Mouse (Mus musculus): ENCODE results near the gene Hspa12a.

Hspa12a gene

DNA sequence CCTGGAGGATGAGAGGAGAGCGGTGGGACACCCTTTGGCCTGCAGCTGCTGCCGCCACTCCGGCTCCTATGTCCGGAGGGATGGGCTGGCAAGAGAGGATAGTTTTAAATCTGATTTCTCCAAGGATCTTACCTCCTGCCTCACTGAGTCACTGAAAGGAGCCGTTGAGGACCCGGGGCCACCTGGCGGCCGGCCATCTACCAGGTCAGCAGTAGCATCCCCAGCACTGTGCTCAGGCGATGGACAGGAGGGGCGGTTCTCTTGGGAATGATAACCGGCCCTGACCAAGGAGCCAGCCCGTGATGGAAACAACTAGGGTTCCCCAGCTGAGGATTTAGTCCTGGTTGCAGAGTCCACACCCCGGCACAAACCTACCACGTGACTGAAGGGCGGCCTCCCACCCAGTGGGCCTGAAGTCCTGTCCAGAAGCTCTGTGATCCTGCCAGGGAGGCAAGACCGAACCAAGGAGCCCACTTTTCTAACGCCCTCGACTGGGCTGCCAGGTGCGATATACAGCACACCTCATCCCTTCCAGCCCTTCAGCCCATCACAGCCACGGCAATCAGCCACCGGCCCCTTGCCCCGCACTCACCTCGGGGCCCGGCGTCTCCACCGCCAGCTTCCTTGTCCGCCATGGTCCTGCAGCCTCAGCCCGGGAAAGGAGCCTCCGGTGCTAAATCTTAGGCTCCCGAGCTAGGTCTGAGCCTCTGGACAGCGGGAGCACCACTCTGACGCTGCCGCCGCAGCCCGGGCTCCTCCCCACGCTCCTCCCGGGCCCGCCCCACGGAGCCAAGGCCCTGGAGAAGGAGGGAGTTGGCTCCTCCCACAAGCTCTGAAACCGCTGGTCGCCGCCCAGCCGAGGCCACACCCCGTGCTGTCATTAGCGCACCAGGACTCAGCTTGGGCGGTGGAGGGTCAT, 82.9 kb downstream of the Hspa12a start:
- DNase-seq (ENCODE audit: extremely low read depth, low read depth, low spot score), result no peak

DNA sequence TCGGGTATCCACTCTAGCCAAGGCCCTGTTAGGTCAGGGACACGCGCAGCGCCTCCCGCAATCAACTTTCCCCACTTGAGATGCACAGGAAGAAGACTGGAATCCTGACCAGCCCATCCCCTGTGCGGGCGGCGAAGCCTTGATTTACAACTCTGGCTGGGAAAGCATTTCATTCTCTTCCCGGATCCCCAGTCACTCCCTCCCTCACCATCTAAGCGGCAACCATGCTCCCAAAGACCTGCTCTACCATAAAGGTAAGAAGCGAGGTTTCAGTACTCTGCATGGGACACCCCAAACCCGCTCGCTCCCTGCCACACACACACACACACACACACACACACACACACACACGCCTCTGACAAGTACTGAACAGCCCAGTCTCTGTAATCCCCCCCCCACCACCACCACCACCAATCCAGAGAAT, 83.6 kb downstream of the Hspa12a start:
- no peak for DNase-seq (ENCODE audit: extremely low read depth, low read depth, low spot score)

DNA sequence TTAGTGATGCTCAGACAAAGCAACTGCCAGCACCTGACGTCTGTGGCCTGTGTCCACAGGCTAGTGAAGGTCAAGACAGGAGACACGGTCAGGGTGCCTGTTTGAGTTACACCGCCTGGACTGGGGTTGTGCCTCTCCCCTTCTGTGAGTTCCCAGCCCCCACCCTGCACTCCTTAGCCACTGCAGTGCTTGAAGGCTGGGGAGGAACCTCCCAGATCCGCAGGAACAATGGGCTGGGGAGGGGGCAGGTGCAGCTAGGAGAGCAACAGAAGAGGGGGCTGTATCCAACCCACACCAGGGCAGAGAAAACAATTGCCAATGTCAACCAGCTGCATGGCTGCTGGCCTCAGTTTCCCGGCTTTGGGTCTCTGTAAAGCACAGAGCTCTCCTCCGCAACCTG, 84.1 kb downstream of the Hspa12a start:
- no peak for DNase-seq (ENCODE audit: extremely low read depth, low read depth, low spot score)

DNA sequence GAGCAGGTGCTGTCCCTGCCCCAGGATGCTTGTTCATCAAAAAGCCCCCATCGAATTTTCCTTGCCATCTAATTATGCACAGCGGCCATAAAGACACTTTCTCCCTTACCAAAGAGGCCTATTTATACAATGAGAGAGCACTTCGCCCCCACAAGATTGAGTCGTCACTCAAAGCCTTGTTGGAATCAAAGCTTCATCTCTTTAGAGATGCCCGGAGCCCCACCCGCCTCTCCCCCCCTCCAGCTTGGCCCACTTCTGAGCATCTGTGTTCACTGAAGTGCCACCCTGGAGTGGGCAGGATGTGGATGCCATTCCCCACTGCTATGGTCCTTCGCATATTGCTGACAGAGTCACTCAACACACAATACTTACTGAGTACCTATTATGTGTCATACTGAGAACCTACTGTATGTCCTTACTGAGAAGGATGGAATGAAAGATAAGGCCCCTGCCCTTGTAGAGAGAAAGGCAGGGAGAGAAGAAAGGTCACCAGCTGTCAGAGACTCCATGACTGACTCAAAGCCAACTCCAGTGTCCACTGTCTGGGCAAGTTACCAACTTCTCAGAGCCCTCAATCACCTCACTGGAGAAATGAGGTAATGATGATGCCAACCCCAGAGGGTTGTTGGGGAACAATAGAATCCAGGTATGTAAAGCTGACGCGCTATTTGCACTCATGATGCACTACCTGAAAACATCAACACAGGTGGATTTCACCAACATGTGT, 87.2 kb downstream of the Hspa12a start:
- DNase-seq (ENCODE audit: extremely low read depth, low read depth, low spot score), result no peak

DNA sequence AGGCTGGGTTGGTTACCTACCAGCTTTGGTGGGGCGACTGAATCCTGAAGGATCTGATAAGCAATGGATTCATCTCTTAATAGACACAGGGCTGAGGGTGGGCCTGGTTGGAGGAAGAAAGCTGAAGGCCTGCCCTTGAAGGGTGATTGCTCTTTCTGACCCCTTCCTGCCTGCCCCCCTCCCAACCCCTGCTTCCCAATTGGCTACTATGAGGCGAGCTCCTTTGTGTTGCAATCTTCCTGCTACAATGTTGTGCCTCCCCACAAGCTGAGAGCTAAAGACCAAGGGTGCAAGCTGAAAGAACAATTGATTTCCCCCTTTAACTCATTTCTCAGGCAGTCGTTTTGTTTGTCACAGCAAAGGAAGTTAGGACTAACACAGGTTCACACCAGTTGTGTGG, 88.6 kb downstream of the Hspa12a start:
- no peak for DNase-seq (ENCODE audit: extremely low read depth, low read depth, low spot score)

DNA sequence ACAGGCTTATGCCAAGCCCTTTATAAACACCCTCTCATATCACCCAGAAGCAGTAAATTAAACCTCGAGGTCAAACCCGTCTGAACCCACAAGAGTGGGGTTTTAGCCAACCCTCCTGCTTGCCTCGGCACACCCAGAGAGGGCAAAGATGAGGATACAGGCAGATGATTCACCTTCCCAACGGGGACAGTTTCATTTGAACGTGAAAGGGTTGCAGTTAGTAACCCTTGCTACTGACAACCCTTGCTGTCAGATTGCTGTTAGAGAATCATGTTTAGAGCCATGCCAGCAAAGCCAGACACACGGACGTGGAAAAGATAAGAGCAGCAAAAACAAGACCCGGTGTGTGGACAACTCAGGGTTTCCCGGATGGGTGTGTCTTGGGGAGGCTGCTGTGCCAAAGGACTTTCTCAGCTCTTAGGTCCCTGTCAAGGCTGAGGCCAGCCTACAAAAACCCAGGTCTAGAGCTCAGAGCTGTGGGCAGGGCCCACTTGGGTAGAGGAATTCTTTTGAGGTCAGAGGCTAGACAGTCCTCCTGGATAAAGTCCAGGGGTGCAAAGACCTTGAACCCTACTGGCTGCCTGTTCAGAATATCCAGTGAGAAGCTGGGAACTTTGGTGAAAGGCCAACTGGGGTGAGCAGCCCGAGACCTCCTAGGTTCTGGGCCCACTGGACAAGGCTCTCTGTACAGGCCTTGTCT, 90.3 kb downstream of the Hspa12a start:
- DNase-seq (ENCODE audit: extremely low read depth, low read depth, low spot score), result no peak

DNA sequence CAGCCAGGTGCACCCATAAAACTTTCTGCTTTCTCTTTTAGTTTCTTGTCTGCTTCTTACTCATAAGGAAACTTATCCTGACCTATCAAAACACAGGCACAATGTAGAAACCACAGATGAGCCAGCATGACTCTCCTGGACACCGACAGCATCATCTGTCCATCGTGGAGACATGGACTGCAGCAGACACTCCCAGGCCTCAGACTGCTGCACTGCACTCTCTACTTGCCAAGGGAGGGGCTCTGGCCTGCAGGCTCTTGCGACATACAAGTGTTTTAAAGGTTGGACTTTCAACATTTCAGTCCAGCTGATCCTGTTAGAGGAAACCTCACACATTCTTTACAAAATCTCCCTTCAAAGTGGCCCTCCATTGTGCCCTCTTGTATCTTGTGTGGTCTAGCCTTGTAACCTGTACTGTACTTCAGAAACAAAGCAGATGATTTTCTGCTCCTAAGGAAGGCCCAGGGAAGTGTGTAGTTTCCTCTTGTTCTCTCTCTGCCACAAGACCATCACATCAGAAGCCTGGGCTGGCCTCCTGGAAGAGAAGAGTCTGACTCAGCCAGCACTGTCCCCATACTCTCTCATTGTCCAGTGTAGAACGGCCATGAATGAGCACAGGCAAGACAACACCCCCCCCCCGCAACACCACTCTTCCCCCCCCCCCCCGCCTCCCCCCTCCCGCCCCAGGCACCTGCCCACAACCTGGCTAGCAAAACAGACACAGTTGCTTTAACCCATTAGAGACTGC, 92.6 kb downstream of the Hspa12a start:
- DNase-seq (ENCODE audit: extremely low read depth, low read depth, low spot score), result no peak

DNA sequence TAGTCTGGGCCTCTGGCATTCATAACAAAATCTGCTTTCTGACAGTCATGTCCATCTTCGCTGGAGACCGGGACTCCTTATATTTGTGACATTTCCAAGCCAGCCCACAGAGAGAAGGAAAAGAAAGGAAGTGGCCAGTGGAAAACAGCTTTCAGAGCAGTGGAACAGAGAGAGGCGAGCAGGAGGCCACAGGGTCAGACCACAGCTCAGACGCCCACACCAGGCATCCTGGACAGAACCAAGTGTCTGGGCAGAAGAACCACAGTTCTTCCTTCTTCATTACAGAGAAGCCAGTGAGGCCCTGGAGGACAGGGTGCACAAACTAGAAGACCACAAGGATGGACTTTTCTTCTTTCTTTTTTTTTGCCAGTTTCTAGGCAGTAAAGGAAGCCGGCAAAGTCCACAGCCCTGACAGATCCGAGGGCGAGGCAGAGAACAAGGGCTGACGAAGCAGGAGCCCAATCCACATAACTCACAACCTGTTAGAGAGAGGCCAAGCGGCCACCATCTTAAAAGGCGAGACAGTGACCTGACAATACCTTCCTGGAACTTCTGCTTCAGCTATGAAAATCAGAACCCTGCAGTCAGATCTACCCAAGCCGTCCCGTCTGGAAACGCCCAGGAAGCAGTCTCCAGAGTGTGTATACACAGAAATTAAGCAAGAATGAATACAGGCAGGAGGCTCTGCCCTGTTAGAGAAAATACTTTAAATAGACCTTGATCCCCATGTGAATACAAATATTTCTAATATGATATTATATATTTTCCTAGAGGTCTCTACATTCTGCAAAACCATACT, 93.9 kb downstream of the Hspa12a start:
- no peak for DNase-seq (ENCODE audit: extremely low read depth, low read depth, low spot score)

DNA sequence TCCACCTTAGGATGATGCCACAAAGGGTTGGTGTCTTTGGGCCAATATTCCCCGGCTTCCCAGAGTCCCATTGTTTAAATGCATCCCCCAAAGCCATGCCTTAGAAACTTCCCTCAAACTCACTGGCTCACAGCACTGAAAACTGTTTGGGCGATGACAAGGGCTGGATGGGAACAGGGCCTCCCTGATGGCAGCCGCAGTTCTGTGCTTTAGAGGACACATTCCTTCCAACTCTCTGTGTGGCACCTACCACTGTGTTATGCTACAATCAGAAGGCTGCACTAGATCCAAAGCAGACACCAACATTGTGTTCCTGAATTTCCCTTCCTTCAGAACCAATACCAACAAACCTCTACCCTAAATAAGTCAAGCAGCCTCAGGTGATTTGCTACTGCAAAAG, 99.8 kb downstream of the Hspa12a start:
- no peak for DNase-seq (ENCODE audit: extremely low read depth, low read depth, low spot score)

DNA sequence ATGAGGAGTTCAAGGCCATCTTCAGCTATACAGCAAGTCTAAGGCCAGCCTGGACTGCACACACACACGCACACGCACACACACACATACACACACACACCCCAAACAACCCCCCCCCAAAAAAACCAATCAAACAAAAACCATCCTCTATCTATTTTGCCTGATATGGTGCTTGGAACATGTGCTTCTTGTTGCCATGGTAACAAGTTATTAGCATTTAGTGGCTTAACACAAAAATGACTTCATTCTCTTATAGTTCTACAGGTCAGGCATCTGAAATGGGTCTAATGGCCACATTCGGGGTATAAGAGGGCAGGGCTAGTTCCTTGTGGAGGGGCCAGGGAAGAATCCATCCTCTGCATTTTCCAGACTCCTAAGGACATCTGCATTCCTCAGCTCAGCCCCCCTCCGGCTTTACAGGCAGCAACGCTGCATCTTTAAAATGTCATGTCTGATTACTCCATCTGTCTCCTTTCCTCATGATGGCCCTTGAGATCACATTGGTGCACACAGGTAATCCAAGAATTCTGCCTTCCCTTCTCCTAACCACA, 102.7 kb downstream of the Hspa12a start:
- no peak for DNase-seq (ENCODE audit: extremely low read depth, low read depth, low spot score)

DNA sequence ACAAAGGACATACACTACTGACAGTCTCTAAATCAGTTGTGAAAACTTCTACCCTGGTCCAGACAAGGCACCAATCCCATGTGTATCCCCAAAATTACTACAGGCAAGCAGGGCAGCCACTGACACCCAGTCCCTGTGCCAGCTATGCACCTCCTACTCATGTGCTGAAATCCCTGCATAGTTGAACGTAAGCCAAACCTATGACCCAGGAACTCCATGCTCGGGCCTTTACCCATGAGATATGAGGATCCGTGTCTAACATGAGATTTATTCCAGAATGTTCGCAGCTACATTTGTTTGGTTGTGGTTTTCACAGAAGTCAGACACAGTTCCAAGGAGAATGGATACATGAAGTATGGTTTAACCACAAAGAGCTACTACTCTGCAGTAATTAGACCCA, 103.6 kb downstream of the Hspa12a start:
- no peak for DNase-seq (ENCODE audit: extremely low read depth, low read depth, low spot score)

DNA sequence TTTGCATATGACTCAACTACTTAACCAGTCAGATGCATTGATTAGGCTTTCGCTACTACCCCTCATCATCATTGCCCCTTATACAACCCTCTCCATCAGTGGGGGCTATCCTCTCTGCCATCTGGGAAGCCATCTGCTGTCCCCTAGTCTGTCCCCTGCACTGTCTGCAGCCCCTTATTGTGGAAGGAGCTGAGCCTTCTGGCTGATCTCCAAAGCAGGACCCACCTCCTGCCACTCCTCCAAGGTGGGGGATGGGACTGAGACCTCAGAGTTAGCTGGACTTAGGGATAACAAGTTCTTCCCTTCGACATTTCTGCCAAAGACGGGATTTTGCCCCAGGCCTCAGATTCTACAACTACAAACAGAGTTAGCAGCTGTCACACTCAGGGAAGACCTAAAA, 104.1 kb downstream of the Hspa12a start:
- DNase-seq (ENCODE audit: extremely low read depth, low read depth, low spot score), result no peak

DNA sequence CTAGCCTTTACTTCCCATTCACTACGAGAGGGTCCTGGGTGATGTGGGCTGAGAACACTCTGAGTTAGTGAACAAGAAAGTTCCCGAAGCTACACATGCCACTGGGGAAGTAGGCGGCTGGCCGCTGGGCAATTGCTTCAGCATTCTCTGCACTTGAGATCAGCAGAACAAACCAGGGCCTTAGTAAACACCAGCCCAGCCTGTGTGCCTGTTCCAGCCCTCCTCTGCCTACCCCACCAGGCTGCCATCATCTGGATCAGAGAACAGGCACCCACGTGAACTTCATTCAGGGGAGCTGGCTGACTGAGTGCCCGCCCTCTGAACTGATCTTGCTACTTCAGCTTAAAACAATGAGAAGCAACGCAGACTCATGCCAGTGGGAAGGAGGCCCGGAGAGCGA, 104.7 kb downstream of the Hspa12a start:
- DNase-seq (ENCODE audit: extremely low read depth, low read depth, low spot score), result no peak

DNA sequence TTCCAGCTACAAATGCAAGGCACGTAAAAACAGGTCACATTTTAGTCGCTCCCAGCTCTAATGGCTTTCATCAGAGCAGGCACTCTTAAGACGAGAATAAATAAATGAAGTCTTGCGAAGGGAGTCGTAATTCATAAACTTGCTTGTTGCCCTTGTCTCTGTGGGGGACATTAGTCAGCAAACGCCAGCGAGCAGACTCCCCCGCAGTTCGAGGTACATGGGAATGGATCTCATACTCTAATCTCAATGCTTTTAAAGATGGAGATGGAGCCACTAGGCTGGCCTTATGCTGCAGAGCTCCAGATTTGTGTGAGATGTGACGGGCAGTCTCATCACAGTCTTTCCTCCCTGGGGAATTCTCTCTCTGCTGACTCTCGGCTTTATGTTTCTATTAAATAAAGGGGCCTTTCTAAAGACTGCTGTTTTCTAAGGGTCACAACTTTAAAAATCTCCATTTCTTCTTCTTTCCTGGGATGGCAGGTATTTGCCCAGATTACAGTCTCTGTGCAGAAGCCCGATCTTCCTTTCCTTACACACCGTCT, 109.7 kb downstream of the Hspa12a start:
- DNase-seq (ENCODE audit: extremely low read depth, low read depth, low spot score), result peak; percentile 30

DNA sequence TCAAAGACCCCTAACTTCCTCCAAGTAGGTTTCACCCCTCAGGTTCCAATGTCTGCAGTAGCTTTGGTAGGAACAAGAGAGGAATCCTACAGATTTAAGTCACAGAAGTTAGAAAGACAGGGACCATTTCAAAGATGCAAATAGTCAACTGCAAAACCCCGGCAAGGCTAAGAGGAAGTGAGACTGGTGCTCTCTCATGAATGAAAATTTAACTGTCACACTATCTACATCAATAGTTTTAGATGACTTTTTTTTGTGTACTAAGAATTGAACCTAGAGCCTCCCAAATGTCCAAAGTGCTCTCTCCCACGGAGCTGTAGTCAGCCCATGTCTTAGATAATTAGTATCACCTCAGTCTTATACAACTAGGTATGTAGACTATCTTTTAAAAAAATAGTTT, 110.5 kb downstream of the Hspa12a start:
- no peak for DNase-seq (ENCODE audit: extremely low read depth, low read depth, low spot score)

DNA sequence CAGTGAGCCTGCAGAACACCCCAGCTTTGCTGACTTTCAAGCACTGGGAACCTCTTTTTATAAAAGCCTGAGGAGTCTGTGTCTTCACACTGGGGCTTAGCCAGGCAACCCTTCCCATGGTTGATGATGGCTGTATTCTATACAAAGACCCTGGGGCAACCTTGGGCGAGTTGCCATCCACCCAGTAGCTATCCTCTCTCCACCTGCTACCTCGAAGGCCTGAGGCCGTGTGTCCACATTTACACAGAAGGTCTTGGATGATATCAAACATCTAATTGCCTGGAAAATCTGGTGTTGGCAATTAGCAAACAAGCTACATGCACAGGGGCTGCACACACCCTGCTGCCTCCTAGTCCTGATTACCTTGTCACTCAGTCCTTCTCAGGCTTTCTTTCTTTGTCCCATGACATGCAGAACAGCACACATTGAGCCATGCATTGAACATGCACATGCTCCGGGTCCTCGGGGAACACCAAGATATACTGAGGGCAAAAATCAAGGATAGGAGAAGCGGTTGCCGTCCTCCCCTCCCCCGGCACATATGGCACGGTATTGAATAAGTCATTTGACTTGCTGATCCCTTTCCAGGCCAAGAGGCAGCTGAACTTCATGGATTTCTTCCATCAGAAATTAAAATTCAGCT, 112.1 kb downstream of the Hspa12a start:
- DNase-seq (ENCODE audit: extremely low read depth, low read depth, low spot score), result no peak

DNA sequence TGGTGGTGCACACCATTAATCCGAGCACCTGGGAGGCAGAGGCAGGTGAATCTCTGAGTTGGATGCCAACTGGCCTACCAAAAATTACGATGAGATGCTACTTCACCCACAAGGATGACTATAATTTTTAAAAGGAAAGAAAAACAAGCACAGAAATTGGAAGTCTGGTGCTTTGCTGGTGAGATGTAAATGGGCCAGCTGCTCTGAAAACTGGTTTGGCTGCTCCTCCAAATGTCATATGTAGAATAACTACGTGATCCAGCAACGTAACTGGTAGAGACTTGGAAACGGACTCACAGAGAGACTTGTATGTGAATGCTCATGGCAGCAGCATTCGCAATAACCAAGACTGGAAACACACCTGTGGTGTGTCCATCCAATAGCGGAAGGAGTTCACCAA, 113.3 kb downstream of the Hspa12a start:
- DNase-seq (ENCODE audit: extremely low read depth, low read depth, low spot score), result no peak

DNA sequence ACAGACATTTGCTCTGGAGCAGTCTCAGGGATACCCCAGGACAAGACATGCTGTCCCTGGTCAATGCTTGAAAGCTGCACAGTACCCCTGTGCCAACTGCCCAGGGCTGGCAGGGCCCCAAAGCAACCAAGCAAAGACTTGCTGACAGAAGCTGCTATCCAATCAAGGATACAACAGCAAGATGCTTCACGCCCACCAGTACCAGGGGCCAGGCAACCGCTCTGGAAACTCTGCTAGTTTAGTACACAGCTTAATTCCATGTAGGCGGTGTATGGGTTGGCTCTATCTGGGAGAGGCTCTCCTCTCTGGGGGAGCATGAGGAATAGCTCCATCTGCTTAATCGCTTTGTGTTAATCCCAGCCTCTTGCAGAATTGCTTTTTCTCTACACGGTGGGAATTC, 113.9 kb downstream of the Hspa12a start:
- DNase-seq (ENCODE audit: extremely low read depth, low read depth, low spot score), result no peak

DNA sequence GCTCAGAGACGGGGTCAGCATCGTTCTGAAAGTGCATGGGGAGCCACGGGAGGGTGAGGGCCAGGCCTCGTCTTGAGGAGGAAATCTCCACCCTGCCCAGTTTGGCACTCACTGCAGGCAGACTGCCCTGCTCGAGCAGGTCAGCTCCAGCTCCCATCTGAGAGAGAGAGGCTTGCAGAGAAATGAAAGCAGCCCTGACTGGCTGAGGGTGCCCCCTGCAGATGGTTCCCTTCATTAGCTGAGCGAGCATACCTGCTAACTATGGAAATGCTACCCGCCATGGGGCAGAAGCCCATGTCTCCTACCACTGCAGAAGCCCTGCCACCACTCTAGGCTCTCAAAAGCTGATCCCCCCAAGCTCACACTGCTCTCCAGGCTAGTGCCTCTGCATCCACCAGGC, 115.8 kb downstream of the Hspa12a start:
- DNase-seq (ENCODE audit: extremely low read depth, low read depth, low spot score), result no peak
